Mouse (Mus musculus) G1E (cell line): Measurements from ENCODE around the gene Alox12b. TPM values are rescaled to one million over a fixed set of nuclear protein-coding genes. Genes with fewer than 3 reads are reported as not detected.

Experiments used
- ATAC-seq: 2 replicates; pipeline ENCODE4 v1.8.0; 2016; ENCODE audit warnings: mild to moderate bottlenecking; ENCODE audit not compliant: insufficient number of reproducible peaks, poor library complexity, low FRiP score, severe bottlenecking; ENCODE audit errors: extremely low read depth
- DNase-seq: peaks from one replicate; pipeline ENCODE4 v3.0.0; 2012; ENCODE audit warnings: low spot score
- H3K27me3 ChIP-seq: 2 replicates; pipeline ENCODE4 v1.6.1; 2012; ENCODE audit warnings: mild to moderate bottlenecking, low read length, inconsistent platforms; ENCODE audit not compliant: insufficient read depth
- H3K36me3 ChIP-seq: replicated peaks from 2 replicates; pipeline ENCODE3; 2012; ENCODE audit warnings: mild to moderate bottlenecking, inconsistent platforms
- H3K4me1 ChIP-seq: 2 replicates; pipeline ENCODE4 v1.6.1; 2012; ENCODE audit warnings: low read depth, low read length, inconsistent platforms, mixed read lengths; ENCODE audit not compliant: insufficient read depth
- H3K4me3 ChIP-seq: 2 replicates; pipeline ENCODE4 v1.5.1; 2012; ENCODE audit warnings: low read depth, mild to moderate bottlenecking, inconsistent platforms, low read length, moderate library complexity, mixed read lengths
- H3K9me3 ChIP-seq: replicated peaks from 2 replicates; pipeline ENCODE4 v1.6.1; 2012; ENCODE audit warnings: inconsistent platforms
- CTCF ChIP-seq: IDR thresholded peaks from 2 replicates; pipeline ENCODE4 v1.5.1; 2012; ENCODE audit warnings: low read depth, low read length, inconsistent platforms, mixed read lengths
- GATA1 ChIP-seq: IDR thresholded peaks from 2 replicates; pipeline ENCODE4 v1.6.1; 2012; ENCODE audit warnings: borderline replicate concordance, low read length, inconsistent platforms, mixed read lengths
- GATA2 ChIP-seq: IDR thresholded peaks from 2 replicates; pipeline ENCODE4 v1.6.1; 2012; ENCODE audit warnings: low read depth, low read length, inconsistent platforms, borderline replicate concordance
- POLR2AphosphoS5 ChIP-seq: IDR thresholded peaks from 2 replicates; pipeline ENCODE4 v1.6.1; 2012; ENCODE audit warnings: low read depth, low read length, inconsistent platforms; ENCODE audit not compliant: insufficient replicate concordance
- TAL1 ChIP-seq: conservative IDR thresholded peaks from 2 replicates; pipeline ENCODE4 v1.6.1; 2012; ENCODE audit warnings: low read depth, low read length, inconsistent platforms, mixed read lengths
- polyA plus RNA-seq: library from polyadenylated mRNA; stranded (reverse); fragments of >175 nt; gene quantifications from 2 replicates; pipeline ENCODE4 v1.2.3, GENCODE M21; 2012
- total RNA-seq, 2 experiments: library from RNA; stranded (forward) in 1 of 2; stranded (reverse) in 1 of 2; fragments of 200-1000 nt in 1 of 2; fragments of >200 nt in 1 of 2; fragmentation: Nextera tagmentation in 1 of 2; gene quantifications; 2 replicates each; pipeline ENCODE4 v1.2.3; 2014 to 2017

Alox12b gene
- total and polyA plus RNA-seq, 3 experiments, result not detected

DNA sequence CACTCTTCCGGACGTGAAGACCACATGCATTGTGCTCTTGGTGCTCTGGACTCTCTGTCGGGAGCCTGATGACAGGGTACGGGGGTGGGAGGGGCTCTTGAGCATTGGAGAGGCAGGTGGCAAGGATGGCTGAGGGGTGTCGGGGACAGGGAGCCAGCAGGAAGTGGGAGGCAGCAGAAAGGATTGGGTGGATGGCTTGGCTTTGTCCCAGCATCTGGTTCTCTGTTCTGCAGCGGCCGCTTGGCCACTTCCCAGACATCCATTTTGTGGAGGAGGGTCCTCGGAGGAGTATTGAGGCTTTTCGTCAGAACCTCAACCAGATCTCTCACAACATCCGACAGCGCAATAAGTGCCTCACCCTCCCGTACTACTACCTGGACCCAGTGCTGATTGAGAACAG lies 12.5 kb downstream of the Alox12b start:
- Histone ChIP-seq H3K9me3 (no peaks in the 10 kb centered on the region), H3K27me3 (peaks cover 32% of the 10 kb centered on the region), H3K4me3 (no peak overlapping the region), H3K36me3 (no peaks in the 10 kb centered on the region), H3K4me1 (no peaks in the 10 kb centered on the region)
- ATAC-seq (no peak), DNase-seq (no peak)
- TF ChIP-seq GATA2 (no peak), POLR2AphosphoS5 (no peak), GATA1 (no peak), CTCF (no peak)

DNA sequence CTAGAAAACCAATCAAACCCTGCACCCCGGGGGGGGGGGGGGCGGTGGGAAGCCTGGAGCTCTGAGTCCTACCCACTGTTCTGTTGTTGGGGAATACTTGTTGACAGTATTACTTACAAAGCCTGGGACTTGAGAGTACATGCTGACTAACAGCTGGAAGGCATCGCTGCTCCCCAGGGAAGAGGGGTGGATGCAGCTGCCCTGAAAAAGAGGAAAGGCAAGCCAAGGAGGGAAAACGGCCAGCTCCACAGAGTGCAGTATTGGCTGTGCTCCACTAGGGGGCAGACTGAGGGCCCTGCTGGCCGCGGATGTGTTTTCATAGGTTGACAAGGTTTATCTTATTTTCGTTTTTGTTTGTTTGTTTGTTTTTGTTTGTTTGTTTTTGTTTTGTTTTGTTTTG lies 14.8 kb downstream of the Alox12b start:
- Histone ChIP-seq H3K4me1 (no peaks in the 10 kb centered on the region), H3K36me3 (no peaks in the 10 kb centered on the region), H3K4me3 (no peak overlapping the region), H3K9me3 (no peaks in the 10 kb centered on the region), H3K27me3 (peaks cover 37% of the 10 kb centered on the region)
- ATAC-seq (no peak), DNase-seq (peak; percentile 68)
- no peak for TF ChIP-seq GATA2
- TF ChIP-seq TAL1, result no peak
- TF ChIP-seq GATA1, result no peak
- TF ChIP-seq CTCF, result peak; percentile 78
- no peak for TF ChIP-seq POLR2AphosphoS5

DNA sequence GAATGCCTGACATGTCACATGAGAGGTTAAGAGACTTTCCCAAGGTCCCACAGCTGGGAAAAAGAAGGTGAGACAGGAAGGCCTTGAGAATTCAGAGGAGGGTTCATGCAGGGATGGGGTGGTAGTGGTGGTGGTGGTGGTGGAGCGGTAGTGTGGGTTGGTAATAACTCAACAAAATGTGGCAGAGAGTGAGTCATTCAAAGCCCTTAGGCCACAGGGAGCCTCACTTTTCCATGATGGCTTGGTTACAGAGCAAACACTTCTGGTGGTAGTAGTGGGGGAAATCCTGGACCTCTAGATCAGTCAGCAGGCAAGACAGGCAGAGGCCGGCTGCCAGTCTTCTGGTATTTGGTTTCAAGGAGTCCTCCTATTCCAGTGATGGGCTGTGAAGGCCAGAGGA lies 15.8 kb downstream of the Alox12b start:
- DNase-seq, result no peak
- Histone ChIP-seq H3K9me3 (no peaks in the 10 kb centered on the region), H3K36me3 (no peaks in the 10 kb centered on the region), H3K4me1 (no peaks in the 10 kb centered on the region), H3K27me3 (peaks cover 35% of the 10 kb centered on the region), H3K4me3 (no peak overlapping the region)
- no peak for ATAC-seq
- TF ChIP-seq POLR2AphosphoS5, result no peak
- no peak for TF ChIP-seq GATA2
- no peak for TF ChIP-seq CTCF

DNA sequence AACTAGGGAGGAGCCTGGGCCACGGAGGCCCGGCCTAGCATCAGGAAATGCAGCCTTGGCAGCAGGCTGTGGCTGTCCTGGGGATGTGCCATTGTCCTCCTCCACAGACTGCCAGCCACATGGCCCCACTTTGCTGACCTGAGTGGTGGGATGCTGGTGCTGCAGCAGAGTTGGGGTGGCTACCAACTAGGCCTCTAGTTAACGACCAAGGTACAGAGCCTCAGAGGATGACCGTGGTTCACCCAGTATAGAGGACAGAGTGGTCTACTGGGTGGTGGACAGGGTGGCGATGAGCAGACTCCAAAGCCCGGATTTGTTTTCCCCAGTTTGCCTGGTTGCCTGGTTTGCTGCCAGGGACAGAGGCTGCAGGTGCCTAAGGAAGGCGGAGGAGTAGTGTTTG lies 17.9 kb downstream of the Alox12b start:
- Histone ChIP-seq H3K27me3 (peaks cover 30% of the 10 kb centered on the region), H3K4me3 (no peak overlapping the region), H3K36me3 (no peaks in the 10 kb centered on the region), H3K4me1 (no peaks in the 10 kb centered on the region), H3K9me3 (no peaks in the 10 kb centered on the region)
- TF ChIP-seq CTCF (no peak), GATA1 (no peak), POLR2AphosphoS5 (no peak), TAL1 (no peak), GATA2 (no peak)
- no peak for DNase-seq
- ATAC-seq, result no peak

DNA sequence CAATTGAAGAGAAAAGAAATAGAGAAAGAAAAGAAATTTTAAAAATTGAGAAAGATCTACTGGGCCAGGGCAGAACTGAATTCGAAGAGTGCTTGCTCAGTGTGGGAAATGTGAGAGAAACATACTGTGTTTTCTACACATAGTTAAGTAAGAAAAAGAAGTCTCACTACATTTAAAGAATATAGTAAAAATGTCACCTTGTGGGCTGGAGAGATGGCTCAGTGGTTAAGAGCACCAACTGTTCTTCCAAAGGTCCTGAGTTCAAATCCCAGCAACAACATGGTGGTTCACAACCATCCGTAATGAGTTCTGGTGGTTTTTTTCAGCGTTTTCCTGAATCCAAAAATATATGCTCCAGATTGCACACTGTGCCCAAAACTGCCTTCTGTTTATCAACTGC lies 21.7 kb downstream of the Alox12b start:
- Histone ChIP-seq H3K27me3 (peaks cover 19% of the 10 kb centered on the region), H3K36me3 (no peaks in the 10 kb centered on the region), H3K4me3 (no peak overlapping the region), H3K4me1 (no peaks in the 10 kb centered on the region), H3K9me3 (no peaks in the 10 kb centered on the region)
- DNase-seq (no peak), ATAC-seq (no peak)
- no peak for TF ChIP-seq GATA1
- no peak for TF ChIP-seq CTCF
- TF ChIP-seq TAL1, result no peak
- TF ChIP-seq GATA2, result no peak
- TF ChIP-seq POLR2AphosphoS5, result no peak

DNA sequence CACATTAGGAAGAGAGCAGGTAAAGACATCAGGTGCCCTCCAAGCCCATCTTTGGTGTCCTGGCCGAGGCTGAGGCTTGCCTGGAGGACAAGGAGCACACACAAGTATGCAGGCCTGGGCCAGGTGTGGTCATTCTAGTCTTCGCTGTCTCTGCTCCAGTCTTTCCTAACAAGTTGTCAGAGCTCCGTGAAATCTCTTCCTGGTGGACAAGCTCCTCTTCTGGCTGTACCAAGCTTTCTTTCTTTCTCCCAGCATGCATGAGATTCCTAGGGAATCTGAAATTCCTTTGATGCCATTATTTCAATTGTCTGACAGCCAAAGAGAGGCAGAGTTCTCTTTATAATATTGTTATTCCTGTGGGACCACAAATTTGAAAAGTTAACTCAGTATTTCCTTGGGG lies 22.7 kb downstream of the Alox12b start:
- Histone ChIP-seq H3K27me3 (peaks cover 16% of the 10 kb centered on the region), H3K9me3 (no peaks in the 10 kb centered on the region), H3K4me1 (no peaks in the 10 kb centered on the region), H3K4me3 (no peak overlapping the region), H3K36me3 (no peaks in the 10 kb centered on the region)
- ATAC-seq, result no peak
- TF ChIP-seq POLR2AphosphoS5, result no peak
- no peak for TF ChIP-seq GATA1
- no peak for TF ChIP-seq GATA2
- TF ChIP-seq CTCF, result no peak
- TF ChIP-seq TAL1, result no peak
- DNase-seq, result no peak

DNA sequence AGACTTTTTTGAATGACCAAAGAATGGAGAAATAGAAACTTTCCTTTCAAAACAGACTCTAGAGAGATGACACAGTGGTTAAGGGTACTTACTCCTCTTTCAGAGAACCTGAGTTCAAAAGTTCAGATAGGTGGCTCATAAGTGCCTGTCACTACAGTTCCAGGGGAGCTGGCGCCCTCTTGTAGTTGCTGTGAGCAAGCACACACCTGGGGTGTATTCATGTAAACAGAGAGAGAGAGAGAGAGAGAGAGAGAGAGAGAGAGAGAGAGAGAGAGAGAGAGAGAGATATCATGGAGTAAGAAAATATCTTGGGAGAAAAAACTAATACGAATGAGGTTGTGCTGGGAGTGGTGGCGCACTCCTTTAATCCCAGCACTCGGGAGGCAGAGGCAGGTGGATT lies 23.3 kb downstream of the Alox12b start:
- DNase-seq (no peak), ATAC-seq (no peak)
- H3K4me3 ChIP-seq, result no peak overlapping the region
- no peaks in the 10 kb centered on the region for H3K9me3 ChIP-seq
- H3K27me3 ChIP-seq, result peaks cover 14% of the 10 kb centered on the region
- H3K36me3 ChIP-seq, result no peaks in the 10 kb centered on the region
- H3K4me1 ChIP-seq, result no peaks in the 10 kb centered on the region
- TF ChIP-seq GATA2 (no peak), CTCF (no peak), GATA1 (no peak), POLR2AphosphoS5 (no peak), TAL1 (no peak)
